18 mouse cellular contexts compared by ENCODE assay signal in genomic region chr1:53467325-53467670, GRCm38 (mm10).
"Had no signal": no experiment of that assay in that cellular context is flagged by ENCODE, and none has a peak within 500 bp of the region (broad histone marks: within the 10 kb centered on the region; RNA-seq: fewer than 3 reads in every experiment).

No protein-coding gene starts in this region.

- ATAC-seq: liver, postnatal 0 days; lung, postnatal 0 days; midbrain, embryonic 13.5 days had no signal

- H3K4me2 ChIP-seq: liver, embryonic 13.5 days; liver, embryonic 15.5 days; lung, embryonic 15.5 days; midbrain, embryonic 11.5 days; midbrain, embryonic 13.5 days; midbrain, embryonic 15.5 days; stomach, embryonic 15.5 days had no signal

- H3K36me3 ChIP-seq: liver, embryonic 13.5 days; liver, embryonic 15.5 days; lung, embryonic 15.5 days; midbrain, embryonic 13.5 days; midbrain, embryonic 15.5 days; stomach, embryonic 15.5 days had no signal

- H3K4me1 ChIP-seq: liver, embryonic 13.5 days; liver, embryonic 15.5 days; lung, embryonic 15.5 days; megakaryocyte, embryonic 14.5 days; midbrain, embryonic 13.5 days; midbrain, embryonic 15.5 days; stomach, embryonic 15.5 days had no signal

- H3K27me3 ChIP-seq: liver, embryonic 13.5 days; liver, embryonic 15.5 days; lung, embryonic 15.5 days; megakaryocyte, embryonic 14.5 days; midbrain, embryonic 13.5 days; midbrain, embryonic 15.5 days; stomach, embryonic 15.5 days had no signal

- DNase-seq: liver, embryonic 13.5 days; liver, postnatal 0 days; lung, adult 2 months; lung, postnatal 14 days; lung, postnatal 36 days; right cerebral cortex, postnatal 14 days; thymus, adult 2 months; thymus, postnatal 36 days had no signal

- H3K9me3 ChIP-seq: liver, embryonic 13.5 days; liver, embryonic 15.5 days; lung, embryonic 15.5 days; megakaryocyte, embryonic 14.5 days; midbrain, embryonic 13.5 days; midbrain, embryonic 15.5 days; stomach, embryonic 15.5 days had no signal

- H3K9ac ChIP-seq: liver, embryonic 13.5 days; liver, embryonic 15.5 days; liver, postnatal 0 days; lung, embryonic 15.5 days; midbrain, embryonic 13.5 days; midbrain, embryonic 15.5 days; stomach, embryonic 15.5 days had no signal

- H3K4me3 ChIP-seq: liver, embryonic 13.5 days; liver, embryonic 15.5 days; lung, embryonic 15.5 days; megakaryocyte, embryonic 14.5 days; midbrain, embryonic 13.5 days; midbrain, embryonic 15.5 days; stomach, embryonic 15.5 days had no signal

- H3K27ac ChIP-seq: liver, embryonic 13.5 days; liver, embryonic 15.5 days; lung, embryonic 15.5 days; macrophage; midbrain, embryonic 13.5 days; midbrain, embryonic 15.5 days; stomach, embryonic 15.5 days; stomach, postnatal 0 days had no signal
